Mouse (Mus musculus) brain, adult 2 months (tissue): ENCODE measurements at regions not wholly inside any gene's neighbourhood (a gene's known extent, or its start where the extent isn't known, plus 50 kb on each side); places are given as distances from the start of the nearest gene placed in this dataset.

Experiments used
- DNase-seq: peaks from one replicate; pipeline ENCODE4 v3.0.0; 2011; ENCODE audit warnings: low read depth, low spot score

- no peak for DNase-seq
These were observed 308.2 kb upstream of the Negr1 start for GRCm38 (mm10) chr3:156253172-156253934.

GRCm38 (mm10) chr3:156256719-156257118 lies 304.9 kb upstream of the Negr1 start:
- DNase-seq: peak; percentile 18

- DNase-seq: no peak
These were observed 296.9 kb upstream of the Negr1 start for GRCm38 (mm10) chr3:156264654-156265053.

GRCm38 (mm10) chr3:156267727-156268126 lies 293.9 kb upstream of the Negr1 start:
- DNase-seq: no peak

GRCm38 (mm10) chr3:156299984-156300770 lies 261.4 kb upstream of the Negr1 start:
- DNase-seq: peak; percentile 74

- DNase-seq: no peak
These were observed 260.3 kb upstream of the Negr1 start for GRCm38 (mm10) chr3:156301302-156301701.

GRCm38 (mm10) chr3:156301745-156302144 lies 259.8 kb upstream of the Negr1 start:
- no peak for DNase-seq

GRCm38 (mm10) chr3:156304174-156304573 lies 257.4 kb upstream of the Negr1 start:
- DNase-seq: no peak

GRCm38 (mm10) chr3:156305064-156305463 lies 256.5 kb upstream of the Negr1 start:
- DNase-seq: no peak

- DNase-seq: no peak
These were observed 226.4 kb upstream of the Negr1 start for GRCm38 (mm10) chr3:156335033-156335793.

- DNase-seq: no peak
These were observed 220.1 kb upstream of the Negr1 start for GRCm38 (mm10) chr3:156341484-156341883.

- DNase-seq: peak; percentile 29
These were observed 209.9 kb upstream of the Negr1 start for GRCm38 (mm10) chr3:156351727-156352126.

- DNase-seq: no peak
These were observed 208.2 kb upstream of the Negr1 start for GRCm38 (mm10) chr3:156353430-156353829.

- DNase-seq: no peak
These were observed 207.6 kb upstream of the Negr1 start for GRCm38 (mm10) chr3:156353841-156354473.

GRCm38 (mm10) chr3:156368669-156369343 lies 192.8 kb upstream of the Negr1 start:
- DNase-seq: no peak

- DNase-seq: no peak
These were observed 184.9 kb upstream of the Negr1 start for GRCm38 (mm10) chr3:156376717-156377116.

- peak; percentile 29 for DNase-seq
These were observed 178.7 kb upstream of the Negr1 start for GRCm38 (mm10) chr3:156382919-156383318.

GRCm38 (mm10) chr3:156406136-156406535 lies 155.5 kb upstream of the Negr1 start:
- DNase-seq: no peak

GRCm38 (mm10) chr3:156407112-156407511 lies 154.5 kb upstream of the Negr1 start:
- peak; percentile 9 for DNase-seq

GRCm38 (mm10) chr3:156410126-156410525 lies 151.5 kb upstream of the Negr1 start:
- no peak for DNase-seq

- DNase-seq: no peak
These were observed 148.8 kb upstream of the Negr1 start for GRCm38 (mm10) chr3:156412757-156413156.
